Mouse (Mus musculus): ENCODE results near the gene Olfr1532-ps1. TPM values are rescaled to one million over a fixed set of nuclear protein-coding genes. Genes with fewer than 3 reads are reported as not detected.
"Not testable (repeated sequence)": the region's sequence is repeated elsewhere in the genome, so short reads cannot be mapped to it uniquely, and the experiment has no call there.

The Olfr1532-ps1 gene
- not detected in 2 replicates for total RNA-seq (2017)

DNA sequence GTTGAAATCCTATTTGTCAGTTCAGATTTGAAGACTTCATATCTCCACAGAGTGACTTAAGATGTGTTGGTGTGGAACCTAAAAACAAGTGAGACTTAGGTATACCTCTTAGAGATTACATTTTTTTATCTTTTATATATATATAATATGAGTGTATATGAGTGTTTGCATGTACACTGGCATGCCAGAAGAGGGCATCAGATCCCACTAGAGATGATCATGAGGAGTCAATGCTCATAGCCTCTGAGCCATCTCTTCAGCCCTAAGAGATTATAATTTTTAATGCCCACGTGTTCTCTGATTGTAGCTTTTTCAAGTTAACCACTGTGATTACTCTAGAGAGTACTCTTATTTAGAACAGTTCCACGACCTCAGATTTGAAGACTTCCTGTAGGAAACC is at the start of gene Olfr1532-ps1:
Gene Olfr1532-ps1 (plus strand): TSS at position 326 of the 400 bp plus-strand sequence.
- ATAC-seq (replicated peaks; ENCODE audit: low read depth, poor library complexity, severe bottlenecking), result 0 out of 2 replicates have a peak, but pooled peaks have one; percentile 42

DNA sequence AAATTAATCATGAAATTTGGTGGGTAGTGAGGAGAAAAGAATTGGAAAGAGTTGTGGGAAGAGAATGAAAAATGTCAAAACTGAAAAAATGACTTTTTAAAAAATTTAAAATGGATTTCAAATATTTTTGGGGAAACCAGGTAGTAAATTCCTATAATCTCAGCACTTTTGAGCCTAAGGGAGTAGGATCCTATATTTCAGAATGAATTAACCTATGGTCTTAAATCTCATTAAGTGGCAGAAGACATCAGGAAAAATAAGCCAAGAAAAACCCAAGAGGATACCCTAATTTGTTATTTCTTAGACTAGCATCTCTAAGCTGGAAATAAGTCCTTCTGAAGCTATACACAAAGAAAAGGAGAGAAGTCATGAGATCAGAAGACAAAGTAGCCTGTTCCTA is 44.9 kb upstream of the Olfr1532-ps1 start, which contains the start of gene Olfr704:
Gene Olfr704 (plus strand): TSS at position 301 of the 400 bp plus-strand sequence.
- ATAC-seq (replicated peaks; ENCODE audit: low read depth, poor library complexity, severe bottlenecking), result no peak

DNA sequence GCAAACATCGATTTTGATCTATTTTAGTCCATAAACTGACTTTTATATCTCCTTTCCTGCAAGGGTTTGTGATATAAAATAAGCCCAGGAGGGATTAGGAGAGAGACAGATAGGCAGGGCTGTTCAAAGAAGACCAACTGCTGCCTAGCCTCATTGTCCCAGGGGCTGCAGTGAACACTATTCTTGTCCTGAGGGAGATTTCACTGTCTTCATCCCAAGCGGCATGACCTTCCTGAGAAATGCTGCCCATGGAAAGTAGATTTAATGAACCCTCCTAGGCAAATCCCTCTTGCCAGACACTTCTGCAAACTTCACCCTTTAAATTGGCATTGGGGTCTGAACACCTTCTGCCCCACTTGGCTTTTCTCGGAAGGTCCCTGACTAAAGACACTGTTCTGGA is 31.0 kb upstream of the Olfr1532-ps1 start, which contains the start of gene Olfr705:
Gene Olfr705 (minus strand): TSS at position 101 of the 400 bp plus-strand sequence.
- no peak for ATAC-seq (replicated peaks; ENCODE audit: low read depth, poor library complexity, severe bottlenecking)

DNA sequence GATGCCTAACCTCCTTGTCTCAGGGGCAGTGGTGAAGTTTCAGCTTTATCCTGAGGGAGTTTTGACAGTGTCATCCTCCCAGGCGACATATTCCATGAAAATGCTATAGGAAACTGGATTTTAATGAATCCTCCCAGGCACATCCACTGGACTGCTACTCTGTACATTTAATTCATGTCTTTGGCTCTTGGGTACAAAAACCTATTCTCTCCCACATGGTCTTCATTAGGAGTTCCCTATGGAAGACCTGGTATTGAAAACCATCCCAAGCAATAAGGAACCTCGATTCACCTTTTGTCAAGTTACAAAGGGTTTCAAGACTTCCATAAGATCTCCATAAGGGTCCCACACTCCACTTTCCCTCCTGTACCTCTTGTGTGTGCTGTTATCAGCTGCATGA is 19.7 kb upstream of the Olfr1532-ps1 start, which contains the start of gene Olfr706:
Gene Olfr706 (minus strand): TSS at position 101 of the 400 bp plus-strand sequence.
- no peak for ATAC-seq (replicated peaks; ENCODE audit: low read depth, poor library complexity, severe bottlenecking)

DNA sequence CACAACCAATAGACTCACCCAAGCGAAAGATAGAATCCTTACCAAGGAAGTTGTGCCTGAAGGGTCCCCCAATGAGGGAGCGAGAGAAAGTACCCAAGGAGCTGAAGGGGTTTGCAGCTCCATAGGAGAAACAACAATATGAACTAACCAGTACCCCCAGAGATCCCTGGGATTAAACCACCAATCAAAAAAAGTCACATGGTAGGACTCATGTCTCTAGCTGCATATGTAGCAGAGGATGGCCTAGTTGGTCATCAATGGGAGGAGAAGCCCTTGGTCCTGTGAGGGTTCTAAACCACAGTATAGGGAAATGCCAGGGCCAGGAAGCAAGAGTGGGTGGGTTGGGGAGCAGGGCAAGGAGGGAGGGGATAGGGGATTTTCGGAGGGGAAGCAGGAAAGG is 6.7 kb upstream of the Olfr1532-ps1 start, which contains the start of gene Olfr707:
Gene Olfr707 (minus strand): TSS at position 101 of the 400 bp plus-strand sequence.
- ATAC-seq (replicated peaks; ENCODE audit: low read depth, poor library complexity, severe bottlenecking), result not testable (repeated sequence)

DNA sequence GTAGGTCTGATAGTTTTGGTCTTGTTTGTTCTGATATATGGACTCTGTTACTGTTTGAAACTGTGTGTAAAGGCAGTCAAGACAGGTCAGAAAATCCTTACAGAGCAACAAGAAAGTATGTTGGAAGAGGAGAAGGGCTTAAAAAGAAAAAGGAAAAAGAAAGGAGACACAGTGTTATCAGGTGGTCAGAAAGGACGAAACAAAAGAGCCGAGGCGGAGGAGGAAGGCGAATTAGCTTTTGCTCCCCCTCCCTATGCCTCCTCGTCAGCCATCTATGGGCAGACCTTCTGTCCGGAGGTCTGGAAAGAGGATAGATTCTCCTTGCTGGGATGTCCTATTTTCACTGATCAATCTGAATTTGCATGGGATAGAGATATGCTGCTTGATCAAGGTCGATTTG is 13.2 kb downstream of the Olfr1532-ps1 start:
- ATAC-seq (replicated peaks; ENCODE audit: low read depth, poor library complexity, severe bottlenecking), result not testable (repeated sequence)

DNA sequence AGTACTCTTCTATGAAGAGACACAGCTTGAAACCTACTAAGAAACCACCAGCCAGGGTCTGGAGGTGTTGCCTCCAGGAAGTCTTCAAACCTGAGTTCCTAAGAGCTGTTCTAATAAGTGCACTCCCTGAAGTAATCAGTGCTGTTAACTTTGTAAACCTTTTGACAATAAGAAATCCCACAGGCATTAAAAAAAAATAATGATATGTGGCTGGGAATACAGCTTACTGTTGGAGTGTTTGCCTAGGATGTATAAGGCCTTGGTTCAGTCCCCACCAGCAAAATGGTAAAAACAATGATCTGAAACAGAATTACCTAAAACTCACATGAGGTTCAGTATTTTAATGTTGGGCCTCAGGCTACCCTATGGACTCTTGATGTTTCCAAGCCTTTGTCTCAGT is 24.3 kb downstream of the Olfr1532-ps1 start, which contains the start of gene Olfr709-ps1:
Gene Olfr709-ps1 (minus strand): TSS at position 101 of the 400 bp plus-strand sequence.
- ATAC-seq (replicated peaks; ENCODE audit: low read depth, poor library complexity, severe bottlenecking), result no peak

DNA sequence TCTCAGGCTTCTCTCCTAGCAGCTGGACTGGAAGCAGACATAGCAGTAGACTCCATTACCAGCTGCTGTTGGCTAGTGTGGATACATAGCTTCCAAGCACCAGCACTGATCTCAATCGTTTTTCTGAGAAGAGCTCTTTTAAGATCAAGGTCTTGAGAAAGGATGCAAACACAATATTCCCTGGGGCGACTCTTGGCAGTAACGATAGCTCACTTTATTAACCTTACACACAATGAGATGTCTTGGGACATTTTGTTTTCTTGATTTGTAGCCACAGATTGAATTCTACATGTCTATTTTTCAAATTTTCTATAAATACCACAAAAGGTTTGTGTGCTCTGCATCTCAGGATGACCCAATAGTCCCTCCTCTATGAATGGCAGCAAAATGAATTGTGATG is 40.4 kb downstream of the Olfr1532-ps1 start, which contains the start of gene Olfr710:
Gene Olfr710 (minus strand): TSS at position 101 of the 400 bp plus-strand sequence.
- ATAC-seq (replicated peaks; ENCODE audit: low read depth, poor library complexity, severe bottlenecking), result no peak

DNA sequence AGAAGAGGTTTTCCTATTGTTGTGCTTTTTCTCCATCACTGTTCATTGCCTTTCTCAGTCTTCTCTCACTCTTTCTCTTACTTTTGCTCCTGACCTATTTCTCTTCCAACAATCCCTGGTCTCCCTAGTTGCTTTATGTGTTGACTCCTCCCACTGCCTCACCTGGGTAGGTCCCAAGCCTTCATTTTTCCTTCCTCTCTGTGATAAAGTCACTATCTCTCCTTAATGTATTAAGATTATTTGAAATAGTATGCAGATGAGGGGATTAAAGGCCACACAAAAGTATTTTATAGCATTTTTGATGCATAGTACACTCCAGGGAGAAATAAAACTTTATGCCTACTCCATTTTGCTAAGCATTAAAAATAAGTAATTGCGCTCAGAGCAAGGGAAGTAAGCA is 56.0 kb downstream of the Olfr1532-ps1 start, which contains the start of gene Olfr6:
Gene Olfr6 (minus strand): TSS at position 101 of the 400 bp plus-strand sequence.
- no peak for ATAC-seq (replicated peaks; ENCODE audit: low read depth, poor library complexity, severe bottlenecking)

Other genes with a start within 250 kb of the Olfr1532-ps1 start
- gene Olfr693, start 227.4 kb upstream of the Olfr1532-ps1 start, total RNA-seq (2017), result not detected in 2 replicates
- gene Olfr694, start 216.2 kb upstream of the Olfr1532-ps1 start, total RNA-seq (2017), result not detected in 2 replicates
- gene Olfr695, start 191.6 kb upstream of the Olfr1532-ps1 start, total RNA-seq (2017), result not detected in 2 replicates
- not detected in 2 replicates for gene Olfr697, start 165.6 kb upstream of the Olfr1532-ps1 start, total RNA-seq (2017)
- gene Olfr698, start 152.6 kb upstream of the Olfr1532-ps1 start, total RNA-seq (2017), result not detected in 2 replicates
- not detected in 2 replicates for gene Olfr699, start 114.8 kb upstream of the Olfr1532-ps1 start, total RNA-seq (2017)
- not detected in 2 replicates for gene Olfr700, start 99.2 kb upstream of the Olfr1532-ps1 start, total RNA-seq (2017)
- not detected in 2 replicates for gene Olfr701, start 93.9 kb upstream of the Olfr1532-ps1 start, total RNA-seq (2017)
- gene Olfr702, start 74.1 kb upstream of the Olfr1532-ps1 start, total RNA-seq (2017), result not detected in 2 replicates
- gene Olfr703, start 64.6 kb upstream of the Olfr1532-ps1 start, total RNA-seq (2017), result not detected in 2 replicates
- not detected in 2 replicates for gene Olfr704, start 44.8 kb upstream of the Olfr1532-ps1 start, total RNA-seq (2017)
- not detected in 2 replicates for gene Olfr705, start 31.1 kb upstream of the Olfr1532-ps1 start, total RNA-seq (2017)
- not detected in 2 replicates for gene Olfr706, start 19.8 kb upstream of the Olfr1532-ps1 start, total RNA-seq (2017)
- gene Olfr707, start 6.8 kb upstream of the Olfr1532-ps1 start, total RNA-seq (2017), result not detected in 2 replicates
- gene Olfr709-ps1, start 24.2 kb downstream of the Olfr1532-ps1 start, total RNA-seq (2017), result not detected in 2 replicates
- gene Olfr710, start 40.3 kb downstream of the Olfr1532-ps1 start, total RNA-seq (2017), result not detected in 2 replicates
- gene Olfr6, start 55.9 kb downstream of the Olfr1532-ps1 start, total RNA-seq (2017), result not detected in 2 replicates
- not detected in 2 replicates for gene Olfr711, start 67.5 kb downstream of the Olfr1532-ps1 start, total RNA-seq (2017)
- gene Olfr2, start 98.1 kb downstream of the Olfr1532-ps1 start, total RNA-seq (2017), result 0.87 TPM in 1 of 2 replicates, not detected in the other
- not detected in 2 replicates for gene Olfr713, start 123.2 kb downstream of the Olfr1532-ps1 start, total RNA-seq (2017)
- gene Olfr714, start 163.0 kb downstream of the Olfr1532-ps1 start, total RNA-seq (2017), result not detected in 2 replicates
- gene Olfr17, start 185.2 kb downstream of the Olfr1532-ps1 start, total RNA-seq (2017), result not detected in 2 replicates
- not detected in 2 replicates for gene Olfr715b, start 202.4 kb downstream of the Olfr1532-ps1 start, total RNA-seq (2017)
- not detected in 2 replicates for gene Olfr715, start 223.1 kb downstream of the Olfr1532-ps1 start, total RNA-seq (2017)
- not detected in 2 replicates for gene Olfr716, start 230.3 kb downstream of the Olfr1532-ps1 start, total RNA-seq (2017)

Data from common myeloid progenitor, adult 5-6 weeks (primary cell).